Mouse (Mus musculus) layer of hippocampus, adult 6 months (tissue): ENCODE data around the gene Tent4a. TPM values are rescaled to one million over a fixed set of nuclear protein-coding genes. Genes with fewer than 3 reads are reported as not detected.

Source experiments
- long read RNA-seq, 2 experiments: library from polyadenylated mRNA; unstranded; transcript quantifications; one replicate each; pipeline ENCODE4 v2.0.0; 2019 to 2020
- polyA plus RNA-seq: library from polyadenylated mRNA; unstranded; fragments of <200 nt; fragmentation: Nextera tagmentation; gene quantifications from 2 replicates; pipeline ENCODE4 v1.2.3, GENCODE M21; 2021

Tent4a gene
- polyA plus RNA-seq: 3.4 and 4.2 TPM in 2 replicates
- long read RNA-seq, experiment 1, partial matches to known transcripts: 1 of 6 reads
- long read RNA-seq, experiment 1, other reads (novel, unspliced or antisense): 5 of 6 reads
- long read RNA-seq, experiment 2, full-length matches to known transcripts: 2 of 21 reads
- long read RNA-seq, experiment 2, partial matches to known transcripts: 9 of 21 reads
- long read RNA-seq, experiment 2, other reads (novel, unspliced or antisense): 10 of 21 reads

GRCm38 (mm10) chr13:69534334-69534653 is at the start of gene Tent4a:
Gene Tent4a (minus strand): TSS chr13:69534617.

GRCm38 (mm10) chr13:69533405-69534333 is 748 bp downstream of the Tent4a start, which contains the start of gene Nsun2:
Gene Nsun2 (plus strand): TSS chr13:69533746.

Other genes with a start within 250 kb of the Tent4a start
- gene Nsun2, start 871 bp downstream of the Tent4a start, polyA plus RNA-seq: 63.1 and 63.6 TPM in 2 replicates
- 12.6 and 15.6 TPM in 2 replicates for gene Srd5a1, start 76.8 kb upstream of the Tent4a start, polyA plus RNA-seq
- gene Ube2ql1, start 205.3 kb upstream of the Tent4a start, polyA plus RNA-seq: 38.7 and 43.4 TPM in 2 replicates